Mouse (Mus musculus) thymus, postnatal 14 days (tissue): ENCODE measurements at regions not wholly inside any gene's neighbourhood (a gene's known extent, or its start where the extent isn't known, plus 50 kb on each side); places are given as distances from the start of the nearest gene placed in this dataset.

Source experiments
- DNase-seq: peaks from one replicate; pipeline ENCODE4 v3.0.0; 2021

DNA sequence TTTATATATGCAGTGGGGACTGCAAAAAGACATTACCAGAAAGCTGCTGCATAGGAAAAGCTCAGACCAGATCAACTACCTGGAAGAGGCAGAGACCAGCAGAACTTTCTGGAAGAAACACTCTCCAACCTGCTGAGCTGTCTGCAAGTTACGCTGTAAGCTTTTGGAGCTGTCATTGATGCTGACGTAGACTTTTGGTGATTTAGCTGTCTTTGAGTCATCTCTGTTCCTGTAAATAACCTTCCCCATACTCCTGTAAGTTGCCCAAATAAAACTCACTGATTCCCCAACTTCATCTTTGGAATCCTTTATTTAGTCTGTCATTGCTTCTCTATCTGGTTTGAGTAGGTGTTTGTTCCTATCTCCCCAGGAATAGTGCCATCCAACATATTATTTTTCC lies 218.5 kb upstream of the Gbe1 start:
- DNase-seq = no peak

- no peak for DNase-seq
Observed at GRCm38 (mm10) chr16:70103791-70104378, 209.9 kb upstream of the Gbe1 start.

DNA sequence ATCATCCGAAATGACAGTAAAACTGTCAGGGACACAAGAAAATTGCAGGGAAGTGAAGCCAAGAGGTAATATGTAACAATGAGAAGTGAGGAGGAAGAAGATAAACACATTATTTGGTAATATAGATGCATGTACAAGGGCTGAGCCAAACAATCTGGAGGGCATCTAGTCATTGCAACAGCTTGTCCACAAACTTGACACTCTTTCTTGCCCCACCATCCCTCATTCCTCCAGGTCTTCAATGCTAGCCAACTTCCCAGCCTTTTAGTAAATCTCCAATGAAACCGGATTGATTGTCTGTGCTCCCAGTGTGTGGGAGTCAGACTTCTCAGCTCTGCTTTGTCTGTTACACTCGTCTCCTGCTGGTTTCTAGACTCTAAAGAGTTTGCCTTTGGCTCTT lies 172.3 kb upstream of the Gbe1 start:
- no peak for DNase-seq

- no peak for DNase-seq
Observed at GRCm38 (mm10) chr16:70147673-70148359, 165.9 kb upstream of the Gbe1 start.

GRCm38 (mm10) chr16:70154587-70154986 lies 159.2 kb upstream of the Gbe1 start:
- DNase-seq = no peak

GRCm38 (mm10) chr16:70160539-70160938 lies 153.2 kb upstream of the Gbe1 start:
- no peak for DNase-seq

GRCm38 (mm10) chr16:70175140-70175539 lies 138.6 kb upstream of the Gbe1 start:
- DNase-seq = no peak

DNA sequence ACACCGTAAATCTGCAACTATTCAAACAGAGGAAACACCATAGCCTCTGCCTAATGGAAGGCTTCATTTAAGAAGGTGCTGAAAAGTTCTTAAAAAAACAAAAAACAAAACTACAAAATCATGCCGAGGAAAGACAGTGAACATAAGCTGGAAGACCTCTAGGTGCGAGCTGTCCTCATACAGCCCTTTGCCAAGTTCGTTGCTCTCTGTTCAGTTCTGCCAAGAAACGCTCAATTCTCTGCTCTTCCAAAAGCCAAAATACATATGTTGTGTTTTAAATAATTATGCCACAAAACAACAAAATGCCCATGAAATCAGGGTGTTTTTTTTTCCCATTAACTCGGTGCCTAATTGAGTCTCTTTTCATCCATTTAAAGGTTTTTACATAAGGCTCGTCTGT lies 134.8 kb upstream of the Gbe1 start:
- DNase-seq = no peak

DNA sequence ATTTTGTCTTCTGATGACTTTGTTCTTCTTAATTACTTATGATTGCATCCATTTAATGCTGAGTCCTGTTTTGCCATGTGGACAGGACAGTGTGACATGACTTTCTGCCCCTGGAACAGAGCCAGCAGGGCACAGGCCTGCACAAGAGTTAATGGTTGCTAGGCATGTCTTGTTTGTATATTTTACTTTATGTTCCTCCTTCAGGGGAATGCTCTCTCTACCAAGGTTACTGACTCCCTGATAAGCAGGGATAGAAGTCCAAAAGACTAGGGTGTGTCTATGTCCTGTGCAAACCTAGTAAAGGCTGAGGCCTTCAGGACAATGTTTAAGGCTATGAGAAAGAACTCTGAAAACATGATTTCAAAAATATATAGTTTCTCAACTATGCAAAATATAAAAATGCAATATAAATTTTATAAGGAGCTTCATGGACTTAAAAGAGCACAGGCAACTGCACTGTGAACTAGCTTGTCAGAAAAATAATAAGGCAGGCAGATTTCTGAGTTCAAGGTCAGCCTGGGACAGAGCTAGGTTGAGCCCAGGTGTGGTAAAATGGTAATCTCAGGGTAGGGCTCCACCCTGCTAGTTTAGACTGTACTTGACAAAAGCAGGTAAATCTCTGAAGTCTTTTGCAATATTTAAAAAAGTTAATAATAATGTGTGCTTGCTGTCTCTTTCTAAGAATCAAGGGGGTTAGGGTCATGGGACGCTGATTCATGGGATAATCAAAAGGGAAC lies 99.7 kb upstream of the Gbe1 start:
- DNase-seq = no peak

GRCm38 (mm10) chr16:70214800-70215199 lies 98.9 kb upstream of the Gbe1 start:
- no peak for DNase-seq

- no peak for DNase-seq
Observed at GRCm38 (mm10) chr16:70227601-70228226, 86.0 kb upstream of the Gbe1 start.

- DNase-seq = no peak
Observed at GRCm38 (mm10) chr16:70232706-70233105, 81.0 kb upstream of the Gbe1 start.

DNA sequence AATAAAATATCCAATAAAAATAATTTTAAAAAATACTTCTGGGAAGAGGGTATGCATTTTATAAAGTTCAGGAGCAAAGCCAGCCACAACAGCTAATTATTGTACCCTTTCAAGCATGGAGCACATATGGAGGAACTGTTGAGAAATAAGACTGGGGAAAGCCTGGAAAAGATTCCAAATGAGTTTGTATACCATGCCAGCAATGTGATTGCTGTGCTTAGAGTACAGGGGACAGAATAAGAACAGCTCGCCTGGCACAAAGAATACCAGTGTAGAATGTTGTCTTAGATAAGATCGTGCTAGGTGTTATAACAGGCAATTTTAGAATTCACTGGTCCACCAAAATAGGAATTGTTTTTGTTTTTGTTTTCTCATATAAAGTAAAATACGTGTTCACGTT lies 78.6 kb upstream of the Gbe1 start:
- no peak for DNase-seq

- DNase-seq = no peak
Observed at GRCm38 (mm10) chr16:70239432-70239941, 74.3 kb upstream of the Gbe1 start.

- no peak for DNase-seq
Observed at GRCm38 (mm10) chr16:70244205-70244756, 69.5 kb upstream of the Gbe1 start.

DNA sequence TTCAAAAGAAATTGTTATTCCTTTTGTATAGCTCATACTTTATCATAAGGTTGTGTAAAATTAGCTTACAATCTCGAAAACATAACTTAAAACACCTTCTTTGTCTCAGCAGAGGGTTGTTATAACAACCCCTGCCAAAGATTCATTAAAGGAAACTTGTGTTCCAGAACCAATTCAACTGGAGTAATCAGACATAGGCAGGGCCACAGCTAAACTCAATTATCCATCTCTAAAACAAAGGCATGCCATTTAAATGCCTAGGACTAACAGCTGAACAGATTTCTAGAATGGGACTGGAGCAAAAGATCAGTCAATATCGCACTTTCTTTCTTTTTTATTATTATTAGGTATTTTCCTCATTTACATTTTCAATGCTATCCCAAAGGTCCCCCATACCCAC lies 68.8 kb upstream of the Gbe1 start:
- DNase-seq = no peak

- DNase-seq = no peak
Observed at GRCm38 (mm10) chr16:70259364-70259763, 54.4 kb upstream of the Gbe1 start.

- no peak for DNase-seq
Observed at GRCm38 (mm10) chr16:70260151-70260550, 53.6 kb upstream of the Gbe1 start.
